Mouse (Mus musculus): ENCODE results near the gene Commd6.

DNA sequence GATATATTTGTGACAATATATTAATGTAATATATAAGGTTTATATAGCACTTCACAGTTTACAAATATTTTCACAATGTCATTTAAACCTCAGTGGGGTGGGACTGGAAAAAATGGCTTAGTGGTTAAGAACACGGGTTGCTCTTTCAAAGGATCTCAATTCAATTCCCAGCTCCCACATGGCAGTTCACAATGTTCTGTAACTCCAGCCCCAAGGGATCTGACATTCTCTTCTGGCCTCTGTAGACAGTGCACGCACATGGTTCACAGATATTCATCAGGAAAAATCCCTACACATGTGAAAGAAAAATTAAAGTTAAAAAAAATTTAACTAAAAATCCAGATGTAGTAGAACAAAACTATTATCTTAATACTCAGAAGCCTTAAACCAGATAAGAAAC is 47.9 kb upstream of the Commd6 start:
- TF ChIP-seq CTCF (IDR thresholded peaks at IDR 0.05; ENCODE audit: control insufficient read depth, insufficient read depth, insufficient replicate concordance, low read depth, low read length) = no peak
- TF ChIP-seq POLR2A (IDR thresholded peaks at IDR 0.05; ENCODE audit: control insufficient read depth, low read depth, low read length) = no peak
